Mouse (Mus musculus) limb, embryonic 11.5 days (tissue): ENCODE measurements around the gene Rasal3. TPM values are rescaled to one million over a fixed set of nuclear protein-coding genes. Genes with fewer than 3 reads are reported as not detected.

Source experiments
- ATAC-seq: fragments of 200-750 bp; cut with Nextera tagmentation; 2 replicates; pipeline ENCODE4 v1.8.0; 2017; ENCODE audit warnings: low read depth; ENCODE audit not compliant: insufficient number of reproducible peaks, low FRiP score, low TSS enrichment
- DNase-seq: peaks from one replicate; pipeline ENCODE4 v3.0.0-alpha.2; 2015; ENCODE audit warnings: low spot score
- H3K27ac ChIP-seq: fragments of 300-500 bp; sonication (generic); replicated peaks from 2 replicates; pipeline ENCODE4 v1.5.1; 2014; ENCODE audit warnings: low read depth, mild to moderate bottlenecking, low read length
- H3K27me3 ChIP-seq: fragments of 300-500 bp; sonication (generic); 2 replicates; pipeline ENCODE4 v1.6.1; 2014; ENCODE audit warnings: mild to moderate bottlenecking, low read length, mixed read lengths; ENCODE audit not compliant: control insufficient read depth, insufficient read depth
- H3K36me3 ChIP-seq: fragments of 300-500 bp; sonication (generic); 2 replicates; pipeline ENCODE4 v1.6.1; 2014; ENCODE audit warnings: mild to moderate bottlenecking, low read length, moderate library complexity, mixed read lengths; ENCODE audit not compliant: control insufficient read depth, insufficient read depth
- H3K4me1 ChIP-seq: fragments of 300-500 bp; sonication (generic); 2 replicates; pipeline ENCODE4 v1.6.1; 2014; ENCODE audit warnings: low read length, mixed read lengths; ENCODE audit not compliant: control insufficient read depth, insufficient read depth
- H3K4me2 ChIP-seq: fragments of 300-500 bp; sonication (generic); 2 replicates; pipeline ENCODE4 v1.6.1; 2014; ENCODE audit warnings: low read depth, mild to moderate bottlenecking, moderate library complexity; ENCODE audit not compliant: severe bottlenecking
- H3K4me3 ChIP-seq: fragments of 300-500 bp; sonication (generic); 2 replicates; pipeline ENCODE4 v1.5.1; 2014; ENCODE audit warnings: low read depth, low read length
- H3K9ac ChIP-seq: fragments of 300-500 bp; sonication (generic); 2 replicates; pipeline ENCODE4 v1.6.1; 2014; ENCODE audit warnings: mild to moderate bottlenecking, low read length
- H3K9me3 ChIP-seq: fragments of 300-500 bp; sonication (generic); 2 replicates; pipeline ENCODE4 v1.6.1; 2016; ENCODE audit warnings: low read length; ENCODE audit not compliant: control insufficient read depth
- WGBS: fragments of 180-500 bp; shearing (Covaris S2); extraction: QIAGEN DNeasy Blood & Tissue Kit; methylation state at CpG from one replicate; pipeline ENCODE4 v1.1.7; 2014; 5-methylcytosine and 5-hydroxymethylcytosine counted together
- polyA plus RNA-seq: library from polyadenylated mRNA; unstranded; fragments of >200 nt; fragmentation: Nextera tagmentation; extraction: Ambion mirVana; gene quantifications from 2 replicates; pipeline ENCODE4 v1.2.1, GENCODE M21; 2014

The Rasal3 gene
- polyA plus RNA-seq, 1 experiment from 2014 or later, result 0.69 TPM

DNA sequence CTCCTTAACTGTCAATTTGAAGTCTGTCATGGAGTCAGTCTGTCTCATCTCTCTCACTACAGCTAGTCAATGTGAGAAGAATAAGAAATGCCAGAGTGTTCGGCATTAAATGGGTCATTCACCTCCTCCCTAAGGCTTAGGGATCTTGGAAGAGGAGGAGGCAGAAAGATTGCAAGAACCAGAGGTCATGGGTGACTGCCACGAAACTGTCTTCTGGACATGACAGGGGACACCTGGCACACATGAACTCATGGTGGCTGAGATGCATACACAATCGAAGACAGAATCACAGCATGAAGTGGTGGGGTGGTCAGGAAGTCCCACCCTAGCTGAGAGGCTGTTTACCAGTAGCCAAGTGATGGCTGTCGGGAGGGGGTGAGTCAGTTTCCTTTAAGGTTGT is 30.9 kb upstream of the Rasal3 start:
- Histone ChIP-seq H3K4me3 (no peak overlapping the region), H3K9ac (no peak overlapping the region), H3K4me2 (no peak overlapping the region), H3K4me1 (no peaks in the 10 kb centered on the region), H3K36me3 (no peaks in the 10 kb centered on the region), H3K9me3 (no peaks in the 10 kb centered on the region), H3K27me3 (no peaks in the 10 kb centered on the region), H3K27ac (no peak overlapping the region)
- ATAC-seq (no peak), DNase-seq (no peak)
- 71% methylated on average over 4 of the region's 4 CpGs for WGBS

GRCm38 (mm10) chr17:32431972-32432371 is 28.6 kb upstream of the Rasal3 start:
- WGBS, result 61% methylated on average over 3 of the region's 3 CpGs
- Histone ChIP-seq H3K9ac (no peak overlapping the region), H3K36me3 (no peaks in the 10 kb centered on the region), H3K27me3 (no peaks in the 10 kb centered on the region), H3K9me3 (no peaks in the 10 kb centered on the region), H3K4me3 (no peak overlapping the region), H3K4me1 (no peaks in the 10 kb centered on the region), H3K4me2 (no peak overlapping the region), H3K27ac (no peak overlapping the region)
- no peak for ATAC-seq
- DNase-seq, result no peak

DNA sequence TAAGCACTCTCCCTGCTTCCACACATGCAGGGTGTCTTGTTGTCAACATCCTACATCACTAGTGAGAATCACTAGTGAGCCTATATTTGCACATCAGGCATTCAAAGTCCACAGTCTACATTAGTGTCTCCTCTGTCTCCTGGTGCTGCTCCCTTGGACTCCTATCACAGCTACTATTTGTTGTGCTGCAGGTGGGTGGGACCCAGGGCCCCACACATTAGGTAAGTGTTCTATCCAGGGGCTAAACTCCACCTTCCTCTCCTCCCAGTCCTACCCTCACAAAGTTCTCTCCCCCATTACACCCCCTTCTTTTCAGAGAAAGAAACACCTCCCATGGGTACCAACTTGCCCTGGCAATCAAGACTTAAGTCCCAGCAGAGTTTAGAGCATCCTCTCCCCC is 23.2 kb upstream of the Rasal3 start:
- no peaks in the 10 kb centered on the region for H3K4me1 ChIP-seq
- H3K4me3 ChIP-seq, result no peak overlapping the region
- H3K4me2 ChIP-seq, result no peak overlapping the region
- ATAC-seq (no peak), DNase-seq (no peak)
- no peak overlapping the region for H3K27ac ChIP-seq
- no peaks in the 10 kb centered on the region for H3K27me3 ChIP-seq
- no peak overlapping the region for H3K9ac ChIP-seq
- no peaks in the 10 kb centered on the region for H3K36me3 ChIP-seq
- H3K9me3 ChIP-seq, result no peaks in the 10 kb centered on the region

GRCm38 (mm10) chr17:32424034-32424433 is 20.7 kb upstream of the Rasal3 start, which contains the start of gene Pglyrp2:
Gene Pglyrp2, minus strand, starts transcription at chr17:32424167.
- WGBS, result 91% methylated on average over 2 of the region's 2 CpGs
- DNase-seq (no peak), ATAC-seq (no peak)
- no peak within 1 kb of the TSS for H3K4me3 ChIP-seq
- no peak within 1 kb of the TSS for H3K27ac ChIP-seq
- no peak within 1 kb of the TSS for H3K4me2 ChIP-seq
- H3K9me3 ChIP-seq, result no peaks in the 10 kb centered on the region
- no peaks in the 10 kb centered on the region for H3K4me1 ChIP-seq
- H3K36me3 ChIP-seq, result no peaks in the 10 kb centered on the region
- no peak within 1 kb of the TSS for H3K9ac ChIP-seq
- H3K27me3 ChIP-seq, result no peaks in the 10 kb centered on the region

DNA sequence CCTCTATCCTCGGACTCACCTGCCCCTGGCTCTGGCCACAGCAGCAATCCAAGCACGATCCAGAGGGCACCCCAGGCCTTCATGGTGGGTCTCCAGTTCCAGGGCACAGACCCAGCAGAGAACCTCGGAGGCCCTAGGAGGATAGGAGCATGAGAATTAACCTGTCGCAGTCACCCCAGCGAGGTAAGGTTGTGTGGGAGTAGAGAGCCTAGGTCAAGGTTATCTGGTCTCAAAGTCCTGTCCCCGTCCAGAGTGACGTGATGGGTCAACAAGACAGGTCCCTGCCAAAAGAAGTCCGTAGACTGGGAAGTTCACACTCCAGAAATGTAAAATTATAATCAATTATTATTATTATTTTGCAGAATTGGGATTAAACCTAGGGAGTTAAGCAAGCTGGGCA is 17.4 kb upstream of the Rasal3 start:
- no peak for ATAC-seq
- H3K27me3 ChIP-seq, result peaks cover 8% of the 10 kb centered on the region
- H3K27ac ChIP-seq, result no peak overlapping the region
- H3K9ac ChIP-seq, result no peak overlapping the region
- H3K4me1 ChIP-seq, result no peaks in the 10 kb centered on the region
- no peak for DNase-seq
- no peaks in the 10 kb centered on the region for H3K36me3 ChIP-seq
- 83% methylated on average over 8 of the region's 8 CpGs for WGBS
- H3K4me3 ChIP-seq, result no peak overlapping the region
- no peak overlapping the region for H3K4me2 ChIP-seq
- no peaks in the 10 kb centered on the region for H3K9me3 ChIP-seq

DNA sequence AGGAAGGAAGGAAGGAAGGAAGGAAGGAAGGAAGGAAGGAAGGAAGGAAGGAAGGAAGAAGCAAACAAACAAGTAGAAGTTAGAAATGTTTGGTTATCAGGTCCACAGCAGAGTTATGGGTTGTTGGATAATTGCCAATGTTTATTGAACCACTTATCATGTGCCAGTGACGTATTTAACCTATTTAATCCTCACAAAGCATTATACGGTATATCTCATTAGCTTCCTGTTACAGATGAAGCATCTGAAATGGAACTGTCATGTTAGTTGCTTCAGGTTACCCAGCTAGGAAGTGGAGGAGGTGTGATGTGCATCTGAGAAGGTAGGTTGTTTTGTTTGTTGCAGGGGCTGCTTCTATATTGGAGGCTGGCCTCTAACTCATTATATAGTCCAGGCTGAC is 16.6 kb upstream of the Rasal3 start:
- H3K4me2 ChIP-seq, result no peak overlapping the region
- peaks cover 16% of the 10 kb centered on the region for H3K27me3 ChIP-seq
- ATAC-seq (no peak), DNase-seq (no peak)
- no peak overlapping the region for H3K4me3 ChIP-seq
- no peak overlapping the region for H3K27ac ChIP-seq
- H3K4me1 ChIP-seq, result no peaks in the 10 kb centered on the region
- WGBS, result 78% methylated on average over 2 of the region's 2 CpGs
- H3K9ac ChIP-seq, result no peak overlapping the region
- H3K36me3 ChIP-seq, result no peaks in the 10 kb centered on the region
- H3K9me3 ChIP-seq, result no peaks in the 10 kb centered on the region

- 93% methylated on average over 14 of the region's 14 CpGs for WGBS
These were observed 13.4 kb upstream of the Rasal3 start for GRCm38 (mm10) chr17:32416771-32417170.

GRCm38 (mm10) chr17:32415417-32416020 is 12.1 kb upstream of the Rasal3 start:
- WGBS, result 36% methylated on average over 24 of the region's 24 CpGs
- Histone ChIP-seq H3K4me2 (no peak overlapping the region), H3K36me3 (no peaks in the 10 kb centered on the region), H3K27me3 (peaks cover 21% of the 10 kb centered on the region), H3K27ac (no peak overlapping the region), H3K4me1 (no peaks in the 10 kb centered on the region), H3K9ac (no peak overlapping the region), H3K9me3 (no peaks in the 10 kb centered on the region), H3K4me3 (no peak overlapping the region)
- DNase-seq (no peak), ATAC-seq (no peak)

More at GRCm38 (mm10) chr17:32416771-32417170, 13.4 kb upstream of the Rasal3 start:
- Histone ChIP-seq H3K9ac (no peak overlapping the region), H3K4me2 (no peak overlapping the region), H3K4me3 (no peak overlapping the region), H3K9me3 (no peaks in the 10 kb centered on the region), H3K27ac (no peak overlapping the region), H3K36me3 (no peaks in the 10 kb centered on the region), H3K4me1 (no peaks in the 10 kb centered on the region), H3K27me3 (peaks cover 21% of the 10 kb centered on the region)
- ATAC-seq, result no peak
- no peak for DNase-seq

DNA sequence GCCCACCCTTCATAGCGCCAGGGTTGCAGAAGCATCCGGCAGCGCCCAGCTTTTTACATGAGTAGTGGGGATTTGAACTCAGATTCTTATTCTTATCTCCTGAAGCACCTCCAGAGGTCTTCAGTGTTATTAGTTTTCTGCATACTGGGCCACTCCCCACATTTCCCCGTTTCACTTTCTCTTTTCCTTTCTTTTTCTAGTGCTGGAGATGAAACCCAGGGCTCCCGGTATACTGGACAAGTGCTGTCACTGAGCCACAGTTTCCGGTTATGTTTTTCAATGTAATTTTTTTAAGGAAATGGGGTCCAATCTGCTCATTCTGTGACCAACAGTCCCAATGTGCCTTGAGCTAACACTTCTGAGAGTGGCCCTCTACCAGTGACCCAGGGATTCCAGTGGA is 8.5 kb upstream of the Rasal3 start:
- H3K4me1 ChIP-seq, result no peaks in the 10 kb centered on the region
- no peaks in the 10 kb centered on the region for H3K9me3 ChIP-seq
- H3K9ac ChIP-seq, result no peak overlapping the region
- no peak for DNase-seq
- no peak overlapping the region for H3K4me2 ChIP-seq
- H3K36me3 ChIP-seq, result no peaks in the 10 kb centered on the region
- 86% methylated on average over 6 of the region's 6 CpGs for WGBS
- H3K27me3 ChIP-seq, result peaks cover 21% of the 10 kb centered on the region
- no peak for ATAC-seq
- H3K27ac ChIP-seq, result no peak overlapping the region
- H3K4me3 ChIP-seq, result no peak overlapping the region
